Comparison of ENCODE assay signal across 23 mouse cellular contexts in genomic region chr16:43256191-43256899, GRCm38 (mm10).
DNase-seq lines count a peak whose midpoint lies in the region; ATAC-seq lines count a peak whose summit lies in the region.
"Had no signal": no experiment of that assay in that cellular context is flagged by ENCODE, and none has a peak within 500 bp of the region (broad histone marks: within the 10 kb centered on the region; RNA-seq: fewer than 3 reads in every experiment).

No protein-coding gene starts in this region.

- no peaks in the 10 kb centered on the region for H3K36me3 ChIP-seq in midbrain, embryonic 11.5 days (ENCODE audit: control insufficient read depth, insufficient read depth, low read length)
- H3K36me3 ChIP-seq in midbrain, embryonic 13.5 days, result no peaks in the 10 kb centered on the region
- no peaks in the 10 kb centered on the region for H3K36me3 ChIP-seq in embryonic facial prominence, embryonic 15.5 days
- H3K36me3 ChIP-seq: hindbrain, embryonic 10.5 days; intestine, embryonic 15.5 days; limb, embryonic 13.5 days; liver, embryonic 12.5 days; neural tube, embryonic 13.5 days had no signal

- H3K27me3 ChIP-seq in midbrain, embryonic 11.5 days (ENCODE audit: control insufficient read depth, insufficient read depth, low read length), result no peaks in the 10 kb centered on the region
- no peaks in the 10 kb centered on the region for H3K27me3 ChIP-seq in midbrain, embryonic 13.5 days
- H3K27me3 ChIP-seq in embryonic facial prominence, embryonic 15.5 days, result no peaks in the 10 kb centered on the region
- H3K27me3 ChIP-seq: forebrain, embryonic 13.5 days; intestine, embryonic 15.5 days; limb, embryonic 13.5 days; liver, embryonic 12.5 days; neural tube, embryonic 13.5 days had no signal

- H3K4me3 ChIP-seq in midbrain, embryonic 11.5 days (ENCODE audit: low read depth, low read length), result no peak overlapping the region
- no peak overlapping the region for H3K4me3 ChIP-seq in midbrain, embryonic 13.5 days (replicated peaks)
- H3K4me3 ChIP-seq in embryonic facial prominence, embryonic 15.5 days (replicated peaks), result no peak overlapping the region
- H3K4me3 ChIP-seq: forebrain, embryonic 13.5 days; hindbrain, embryonic 10.5 days; intestine, embryonic 15.5 days; limb, embryonic 13.5 days; liver, embryonic 12.5 days; neural tube, embryonic 13.5 days had no signal

- peak; percentile 9 to 23 for DNase-seq in heart, adult 9 months (ENCODE audit: low spot score in 2 of 2)
- DNase-seq in heart, adult 8-10 months (ENCODE audit: low spot score), result no peak
- DNase-seq in midbrain, embryonic 11.5 days (ENCODE audit: low spot score, missing footprints), result peak; percentile 19
- no peak for DNase-seq in embryo, embryonic 11 days
- DNase-seq: adrenal gland, postnatal 36 days; cerebellum, adult 9-11 months; gastrocnemius, postnatal 10 days; kidney, postnatal 14 days; lung, adult 18-20 months; lung, postnatal 14 days; midbrain, embryonic 14.5 days; thymus, postnatal 14 days had no signal

- no peak overlapping the region for H3K9ac ChIP-seq in midbrain, embryonic 11.5 days (ENCODE audit: low read length)
- H3K9ac ChIP-seq in midbrain, embryonic 13.5 days (replicated peaks), result no peak overlapping the region
- no peak overlapping the region for H3K9ac ChIP-seq in embryonic facial prominence, embryonic 15.5 days
- H3K9ac ChIP-seq: forebrain, embryonic 13.5 days; intestine, embryonic 15.5 days; limb, embryonic 13.5 days; liver, embryonic 12.5 days; neural tube, embryonic 13.5 days had no signal

- H3K4me1 ChIP-seq in midbrain, embryonic 11.5 days (ENCODE audit: control insufficient read depth, insufficient read depth, low read length), result 0 out of 2 replicates have a peak, but pooled peaks cover 2% of the 10 kb centered on the region
- no peaks in the 10 kb centered on the region for H3K4me1 ChIP-seq in midbrain, embryonic 13.5 days (replicated peaks)
- no peaks in the 10 kb centered on the region for H3K4me1 ChIP-seq in embryonic facial prominence, embryonic 15.5 days
- H3K4me1 ChIP-seq: forebrain, embryonic 13.5 days; intestine, embryonic 15.5 days; liver, embryonic 12.5 days; neural tube, embryonic 13.5 days had no signal

- ATAC-seq in midbrain, embryonic 11.5 days (ENCODE audit: low FRiP score), result no peak
- ATAC-seq in midbrain, embryonic 13.5 days, result no peak
- no peak for ATAC-seq in embryonic facial prominence, embryonic 15.5 days (ENCODE audit: insufficient number of reproducible peaks, low FRiP score, low TSS enrichment, low read depth)
- ATAC-seq in frontal cortex, adult (ENCODE audit: low TSS enrichment), result no peak
- ATAC-seq: forebrain, embryonic 13.5 days; hindbrain, embryonic 16.5 days; intestine, embryonic 15.5 days; liver, embryonic 12.5 days had no signal

- no peak overlapping the region for H3K27ac ChIP-seq in midbrain, embryonic 11.5 days (ENCODE audit: low read depth, low read length)
- H3K27ac ChIP-seq in midbrain, embryonic 13.5 days, result no peak overlapping the region
- 0 out of 2 replicates have a peak overlapping the region, but pooled peaks have one; percentile 7 for H3K27ac ChIP-seq in embryonic facial prominence, embryonic 15.5 days (replicated peaks)
- H3K27ac ChIP-seq: forebrain, embryonic 13.5 days; hindbrain, embryonic 10.5 days; intestine, embryonic 15.5 days; limb, embryonic 13.5 days; liver, embryonic 12.5 days; neural tube, embryonic 13.5 days had no signal

- no peak overlapping the region for H3K4me2 ChIP-seq in midbrain, embryonic 11.5 days
- H3K4me2 ChIP-seq in midbrain, embryonic 13.5 days (replicated peaks), result no peak overlapping the region
- no peak overlapping the region for H3K4me2 ChIP-seq in embryonic facial prominence, embryonic 15.5 days (replicated peaks)
- H3K4me2 ChIP-seq: forebrain, embryonic 13.5 days; heart, embryonic 11.5 days; intestine, embryonic 15.5 days; limb, embryonic 13.5 days; liver, embryonic 12.5 days; neural tube, embryonic 13.5 days had no signal

- 92% methylated on average over 3 of the region's 3 CpGs for WGBS in midbrain, embryonic 11.5 days
- WGBS in midbrain, embryonic 13.5 days, result 82% methylated on average over 3 of the region's 3 CpGs
- WGBS in embryonic facial prominence, embryonic 15.5 days, result 80% methylated on average over 3 of the region's 3 CpGs

- H3K9me3 ChIP-seq in midbrain, embryonic 11.5 days (ENCODE audit: control insufficient read depth, low read length), result no peaks in the 10 kb centered on the region
- H3K9me3 ChIP-seq in midbrain, embryonic 13.5 days, result no peaks in the 10 kb centered on the region
- no peaks in the 10 kb centered on the region for H3K9me3 ChIP-seq in embryonic facial prominence, embryonic 15.5 days (replicated peaks)
- H3K9me3 ChIP-seq: forebrain, embryonic 13.5 days; hindbrain, embryonic 10.5 days; intestine, embryonic 15.5 days; limb, embryonic 13.5 days; liver, embryonic 12.5 days; neural tube, embryonic 13.5 days had no signal

Comparison
In these comparisons a context has a peak if more than half of its experiments do, and no peak if none do; other contexts are left out.
1. DNase-seq: peak in heart, adult 9 months (2 of 2) and midbrain, embryonic 11.5 days (single experiment); none in heart, adult 8-10 months (single experiment) and embryo, embryonic 11 days (single experiment).